Mouse (Mus musculus) MEL (cell line): ENCODE data around the gene Frmd5. TPM values are rescaled to one million over a fixed set of nuclear protein-coding genes. Genes with fewer than 3 reads are reported as not detected.

Experiments used
- DNase-seq: peaks from one replicate; pipeline ENCODE4 v3.0.0; 2011; ENCODE audit warnings: low read depth, low spot score
- H3K27ac ChIP-seq: 2 replicates; pipeline ENCODE4 v1.5.1; 2012; ENCODE audit warnings: low read depth, mild to moderate bottlenecking, control low read depth, low read length, moderate library complexity; ENCODE audit not compliant: control insufficient read depth
- H3K27me3 ChIP-seq, 2 experiments: fragments of 150-350 bp in 1 of 2; sonication (generic) in 1 of 2; 2 replicates each; pipeline ENCODE4 v1.6.1; 2012; ENCODE audit warnings: low read length in 2 of 2, mild to moderate bottlenecking in 2 of 2, improper control_type of control experiment in 1 of 2, moderate library complexity in 1 of 2; ENCODE audit not compliant: insufficient read depth in 2 of 2, control insufficient read depth in 1 of 2
- H3K36me3 ChIP-seq, 2 experiments: 2 replicates each; pipeline ENCODE4 v1.6.1; 2012 to 2014; ENCODE audit warnings: low read length in 2 of 2, improper control_type of control experiment in 1 of 2, inconsistent platforms in 1 of 2, mild to moderate bottlenecking in 1 of 2; ENCODE audit not compliant: insufficient read depth in 2 of 2, control insufficient read depth in 1 of 2
- H3K4me1 ChIP-seq, 2 experiments: fragments of 150-350 bp in 1 of 2; sonication (generic) in 1 of 2; 2 replicates each; pipeline ENCODE4 v1.6.1; 2012; ENCODE audit warnings: low read length in 2 of 2, improper control_type of control experiment in 1 of 2, mild to moderate bottlenecking in 1 of 2; ENCODE audit not compliant: insufficient read depth in 2 of 2, control insufficient read depth in 1 of 2
- H3K4me3 ChIP-seq, 2 experiments: fragments of 150-350 bp in 1 of 2; sonication (generic) in 1 of 2; 2 replicates each; pipeline ENCODE4 v1.5.1; 2012; ENCODE audit warnings: low read depth in 2 of 2, low read length in 2 of 2, mild to moderate bottlenecking in 2 of 2, moderate library complexity in 2 of 2, control low read depth in 1 of 2, improper control_type of control experiment in 1 of 2; ENCODE audit not compliant: control insufficient read depth in 1 of 2, insufficient read depth in 1 of 2
- H3K79me2 ChIP-seq: 2 replicates; pipeline ENCODE4 v1.6.1; 2012; ENCODE audit warnings: mild to moderate bottlenecking, low read length, moderate library complexity; ENCODE audit not compliant: control insufficient read depth, poor library complexity, insufficient read depth
- H3K9ac ChIP-seq: 2 replicates; pipeline ENCODE4 v1.6.1; 2012; ENCODE audit warnings: low read depth, mild to moderate bottlenecking, control low read depth, low read length, moderate library complexity; ENCODE audit not compliant: control insufficient read depth, poor library complexity, severe bottlenecking
- H3K9me3 ChIP-seq: fragments of 150-350 bp; sonication (generic); replicated peaks from 2 replicates; pipeline ENCODE4 v1.6.1; 2012; ENCODE audit warnings: mild to moderate bottlenecking, low read length, improper control_type of control experiment, moderate library complexity; ENCODE audit not compliant: insufficient read depth
- ELF1 ChIP-seq: IDR thresholded peaks from 2 replicates; pipeline ENCODE4 v1.6.1; 2014; ENCODE audit warnings: low read depth, mild to moderate bottlenecking, inconsistent platforms, low read length, improper control_type of control experiment, moderate library complexity
- EP300 ChIP-seq, 2 experiments: IDR thresholded peaks; 2 replicates each; pipeline ENCODE4 v1.6.1; 2011; ENCODE audit warnings: improper control_type of control experiment in 2 of 2, low read length in 2 of 2, low read depth in 1 of 2, mild to moderate bottlenecking in 1 of 2
- GATA1 ChIP-seq: IDR thresholded peaks from 2 replicates; pipeline ENCODE4 v1.6.1; 2011; ENCODE audit warnings: low read depth, low read length, improper control_type of control experiment
- HCFC1 ChIP-seq: IDR thresholded peaks from 2 replicates; pipeline ENCODE4 v1.6.1; 2012; ENCODE audit warnings: low read depth, mild to moderate bottlenecking, inconsistent platforms, low read length, improper control_type of control experiment, moderate library complexity
- KAT2A ChIP-seq: conservative IDR thresholded peaks from 2 replicates; pipeline ENCODE4 v1.6.1; 2012; ENCODE audit warnings: low read depth, low read length, improper control_type of control experiment, inconsistent platforms
- MAFK ChIP-seq: IDR thresholded peaks from 2 replicates; pipeline ENCODE4 v1.6.1; 2011; ENCODE audit warnings: low read depth, mild to moderate bottlenecking, low read length, improper control_type of control experiment, borderline replicate concordance
- MAZ ChIP-seq: IDR thresholded peaks from 2 replicates; pipeline ENCODE4 v1.6.1; 2012; ENCODE audit warnings: low read depth, mild to moderate bottlenecking, inconsistent platforms, low read length, improper control_type of control experiment
- MEF2A ChIP-seq: IDR thresholded peaks from 2 replicates; pipeline ENCODE4 v1.6.1; 2014; ENCODE audit warnings: low read depth, mild to moderate bottlenecking, inconsistent platforms, low read length, improper control_type of control experiment; ENCODE audit not compliant: poor library complexity, insufficient replicate concordance, severe bottlenecking; ENCODE audit errors: extremely low read depth
- MXI1 ChIP-seq: IDR thresholded peaks from 2 replicates; pipeline ENCODE4 v1.6.1; 2011; ENCODE audit warnings: mild to moderate bottlenecking, low read depth, low read length, improper control_type of control experiment
- MYB ChIP-seq: IDR thresholded peaks from 2 replicates; pipeline ENCODE4 v1.6.1; 2011; ENCODE audit warnings: mild to moderate bottlenecking, low read depth, low read length, improper control_type of control experiment
- NELFE ChIP-seq: IDR thresholded peaks from 2 replicates; pipeline ENCODE4 v1.6.1; 2011; ENCODE audit warnings: low read depth, low read length, improper control_type of control experiment
- NRF1 ChIP-seq: IDR thresholded peaks from 2 replicates; pipeline ENCODE4 v1.6.1; 2014; ENCODE audit warnings: low read depth, mild to moderate bottlenecking, inconsistent platforms, low read length, improper control_type of control experiment, moderate library complexity; ENCODE audit not compliant: poor library complexity, insufficient read depth, severe bottlenecking
- POLR2AphosphoS2 ChIP-seq: IDR thresholded peaks from 2 replicates; pipeline ENCODE4 v1.6.1; 2011; ENCODE audit warnings: low read length, improper control_type of control experiment
- POLR2AphosphoS5 ChIP-seq: IDR thresholded peaks from 2 replicates; pipeline ENCODE4 v1.6.1; 2012; ENCODE audit warnings: low read depth, borderline replicate concordance, mild to moderate bottlenecking, inconsistent platforms, low read length, moderate library complexity, mixed read lengths
- RCOR1 ChIP-seq: IDR thresholded peaks from 2 replicates; pipeline ENCODE4 v1.6.1; 2012; ENCODE audit warnings: low read depth, mild to moderate bottlenecking, inconsistent platforms, low read length, improper control_type of control experiment
- SIN3A ChIP-seq: IDR thresholded peaks from 2 replicates; pipeline ENCODE4 v1.6.1; 2012; ENCODE audit warnings: low read length, improper control_type of control experiment, inconsistent platforms
- SMC3 ChIP-seq: IDR thresholded peaks from 2 replicates; pipeline ENCODE4 v1.6.1; 2011; ENCODE audit warnings: low read depth, low read length, improper control_type of control experiment
- TAL1 ChIP-seq: IDR thresholded peaks from 2 replicates; pipeline ENCODE4 v1.6.1; 2012; ENCODE audit warnings: mild to moderate bottlenecking, inconsistent platforms, low read length, moderate library complexity, mixed read lengths
- UBTF ChIP-seq: IDR thresholded peaks from 2 replicates; pipeline ENCODE4 v1.6.1; 2012; ENCODE audit warnings: low read depth, mild to moderate bottlenecking, inconsistent platforms, low read length, improper control_type of control experiment, moderate library complexity, borderline replicate concordance; ENCODE audit not compliant: insufficient read depth
- USF1 ChIP-seq: IDR thresholded peaks from 2 replicates; pipeline ENCODE4 v1.6.1; 2014; ENCODE audit warnings: low read depth, mild to moderate bottlenecking, inconsistent platforms, low read length, improper control_type of control experiment, moderate library complexity
- USF2 ChIP-seq, 2 experiments: IDR thresholded peaks; 2 replicates each; pipeline ENCODE4 v1.6.1; 2011 to 2012; ENCODE audit warnings: improper control_type of control experiment in 2 of 2, low read length in 2 of 2, borderline replicate concordance in 1 of 2, inconsistent platforms in 1 of 2, low read depth in 1 of 2, mild to moderate bottlenecking in 1 of 2; ENCODE audit not compliant: insufficient read depth in 1 of 2
- ZC3H11A ChIP-seq: IDR thresholded peaks from 2 replicates; pipeline ENCODE4 v1.6.1; 2012; ENCODE audit warnings: low read depth, mild to moderate bottlenecking, inconsistent platforms, low read length, improper control_type of control experiment
- ZKSCAN1 ChIP-seq: IDR thresholded peaks from 2 replicates; pipeline ENCODE4 v1.6.1; 2012; ENCODE audit warnings: low read depth, mild to moderate bottlenecking, inconsistent platforms, low read length, improper control_type of control experiment, moderate library complexity
- ZMIZ1 ChIP-seq: IDR thresholded peaks from 2 replicates; pipeline ENCODE4 v1.6.1; 2012; ENCODE audit warnings: low read depth, mild to moderate bottlenecking, inconsistent platforms, low read length, improper control_type of control experiment, moderate library complexity
- polyA plus RNA-seq, 2 experiments: library from polyadenylated mRNA; stranded (reverse) in 1 of 2; unstranded in 1 of 2; fragments of >175 nt in 1 of 2; fragments of >200 nt in 1 of 2; gene quantifications; 2 replicates each; pipeline versions ENCODE4 v1.2.1 to v1.2.4; 2012; ENCODE audit warnings: low replicate concordance in 2 of 2, low read depth in 1 of 2; ENCODE audit not compliant: insufficient read length in 2 of 2, insufficient read depth in 1 of 2, missing spikeins in 1 of 2
- total RNA-seq: library from RNA; depleted of rRNA; stranded (reverse); fragments of 300-350 nt; gene quantifications from 2 replicates; pipeline ENCODE4 v1.2.3, GENCODE M21; 2012

Gene Frmd5
- total and polyA plus RNA-seq, 3 experiments = 0.04 to 0.15 TPM; not detected in 1

DNA sequence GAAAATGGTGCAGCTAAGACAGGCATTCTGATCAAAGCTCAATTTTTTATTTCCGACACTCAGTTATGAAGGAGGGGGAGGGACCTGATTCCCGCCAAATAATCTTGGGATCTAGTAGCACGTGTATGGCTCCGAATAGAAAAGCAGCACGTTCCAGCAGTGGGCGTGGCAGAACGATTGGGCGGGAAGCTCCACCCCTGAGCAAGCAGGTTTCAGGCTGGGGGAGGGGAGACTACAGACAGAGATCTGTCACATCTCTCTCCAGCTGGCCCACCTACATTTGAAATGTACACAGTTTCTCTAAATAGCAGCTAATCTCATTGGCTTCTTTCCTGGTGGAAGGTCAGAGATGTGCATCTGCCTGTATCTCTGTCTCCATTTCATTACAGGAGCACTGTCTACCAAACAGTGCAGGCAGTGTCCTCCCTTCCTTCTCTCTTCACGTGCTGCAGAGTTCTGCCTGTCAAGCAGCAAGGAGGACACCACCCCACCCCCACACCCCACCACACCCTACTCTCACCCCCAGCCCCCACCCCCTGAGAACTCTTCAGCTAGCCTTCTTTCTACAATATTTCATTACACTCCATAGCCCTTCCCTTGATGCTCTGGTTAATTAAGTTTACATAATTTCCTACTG, 95.0 kb downstream of the Frmd5 start:
- DNase-seq = no peak
- Histone ChIP-seq H3K79me2 (no peaks in the 10 kb centered on the region), H3K4me3 (no peak overlapping the region)

DNA sequence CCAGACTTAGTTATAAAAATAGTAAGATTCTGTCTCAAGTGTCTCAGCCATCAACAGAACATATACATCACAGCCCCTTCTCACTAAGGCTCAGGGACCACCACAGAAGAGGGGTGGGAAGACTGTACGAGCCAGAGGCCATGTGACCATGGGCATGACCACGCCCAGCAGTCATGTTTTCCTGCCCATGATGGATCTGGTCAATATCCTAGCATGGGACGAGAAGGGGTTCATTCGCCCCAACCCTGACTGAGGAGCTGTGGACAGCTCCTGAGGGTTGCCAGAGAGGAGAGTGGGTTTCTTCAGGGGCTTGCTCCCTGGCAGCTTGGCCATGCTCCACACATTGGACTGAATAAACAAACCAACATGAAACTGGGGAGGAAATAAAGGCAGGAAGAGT, 97.8 kb downstream of the Frmd5 start:
- H3K4me3 ChIP-seq = no peak overlapping the region
- H3K9ac ChIP-seq = no peak overlapping the region
- H3K4me1 ChIP-seq = no peaks in the 10 kb centered on the region
- DNase-seq = no peak
- no peak for TF ChIP-seq NELFE
- TF ChIP-seq ELF1 = no peak
- TF ChIP-seq POLR2AphosphoS5 = no peak
- no peak for TF ChIP-seq EP300 (IDR thresholded peaks at IDR 0.05; ENCODE audit: low read depth in 1 of 2, low read length in 2 of 2)
- TF ChIP-seq USF1 = no peak
- TF ChIP-seq MAFK = no peak
- no peak for TF ChIP-seq TAL1
- no peaks in the 10 kb centered on the region for H3K79me2 ChIP-seq
- H3K9me3 ChIP-seq = no peaks in the 10 kb centered on the region
- peaks cover 6 to 12% of the 10 kb centered on the region in 2 experiments for H3K27me3 ChIP-seq
- H3K36me3 ChIP-seq = no peaks in the 10 kb centered on the region
- H3K27ac ChIP-seq = no peak overlapping the region

More for the DNA sequence above, 95.0 kb downstream of the Frmd5 start:
- Histone ChIP-seq H3K27me3 (peaks cover 3 to 4% of the 10 kb centered on the region in 2 experiments; a peak in 3 of 4 replicates), H3K36me3 (no peaks in the 10 kb centered on the region), H3K27ac (no peak overlapping the region), H3K9ac (no peak overlapping the region), H3K9me3 (no peaks in the 10 kb centered on the region), H3K4me1 (no peaks in the 10 kb centered on the region)
- TF ChIP-seq MAFK (no peak), MYB (no peak), MEF2A (no peak), SMC3 (no peak), POLR2AphosphoS2 (no peak), ZMIZ1 (no peak), POLR2AphosphoS5 (no peak), SIN3A (no peak), ZKSCAN1 (no peak), ZC3H11A (no peak), NRF1 (no peak), USF2 (IDR thresholded peaks at IDR 0.05; ENCODE audit: borderline replicate concordance in 1 of 2, insufficient read depth in 1 of 2, low read depth in 1 of 2, low read length in 2 of 2) (no peak), MXI1 (no peak), HCFC1 (no peak), KAT2A (no peak), UBTF (no peak), ELF1 (no peak), MAZ (no peak), RCOR1 (no peak), GATA1 (no peak)
